Mouse (Mus musculus) natural killer cell, adult 2 months (primary cell): Measurements from ENCODE around the gene Olfr553.
"Not testable (repeated sequence)": the region's sequence is repeated elsewhere in the genome, so short reads cannot be mapped to it uniquely, and the experiment has no call there.

Experiments used
- DNase-seq, 2 experiments: peaks; one replicate each; pipeline ENCODE4 v3.0.0; 2022; ENCODE audit warnings: low spot score in 2 of 2

The Olfr553 gene

DNA sequence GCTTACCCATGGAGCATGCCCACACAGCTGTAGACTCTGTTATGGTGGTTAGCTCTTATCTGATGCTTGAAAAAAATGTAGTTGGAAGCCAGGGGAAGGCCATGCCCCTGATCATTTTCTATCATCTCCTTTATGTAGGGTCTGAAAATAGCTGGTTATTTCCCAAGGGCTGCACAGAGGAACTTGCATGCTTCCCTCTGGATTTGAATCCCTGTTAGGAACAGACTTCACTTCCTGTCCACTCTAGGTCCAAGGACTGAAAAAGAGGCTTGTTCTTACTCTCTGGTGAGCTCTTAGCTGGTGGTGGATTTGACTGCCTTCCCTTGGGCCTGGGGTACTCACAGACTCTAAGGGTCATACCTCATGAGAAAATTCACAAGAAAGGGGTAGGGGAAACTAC, at the start of gene Olfr553:
Gene Olfr553 (minus strand): TSS at position 101 of the 400 bp plus-strand sequence.
- no peak for DNase-seq

DNA sequence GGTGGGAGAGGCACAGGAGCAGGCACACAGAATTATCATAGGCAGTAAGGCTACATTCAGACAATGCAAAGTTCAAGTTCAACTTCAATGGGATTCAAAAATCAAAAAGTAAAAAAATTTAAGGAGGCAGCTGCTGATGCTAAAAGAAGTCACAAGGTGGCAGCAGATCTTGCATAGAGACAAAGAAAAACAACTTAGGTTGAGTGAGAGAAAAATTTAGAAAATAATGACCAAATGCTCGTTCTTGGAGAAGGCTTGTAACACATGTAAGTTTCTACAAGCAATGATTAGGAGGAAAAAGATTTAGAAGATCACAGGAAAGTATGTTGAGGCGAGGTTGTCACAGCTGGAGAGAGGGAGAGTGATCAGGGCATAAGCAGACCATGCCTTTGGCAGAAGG, 47.4 kb upstream of the Olfr553 start:
- no peak for DNase-seq

DNA sequence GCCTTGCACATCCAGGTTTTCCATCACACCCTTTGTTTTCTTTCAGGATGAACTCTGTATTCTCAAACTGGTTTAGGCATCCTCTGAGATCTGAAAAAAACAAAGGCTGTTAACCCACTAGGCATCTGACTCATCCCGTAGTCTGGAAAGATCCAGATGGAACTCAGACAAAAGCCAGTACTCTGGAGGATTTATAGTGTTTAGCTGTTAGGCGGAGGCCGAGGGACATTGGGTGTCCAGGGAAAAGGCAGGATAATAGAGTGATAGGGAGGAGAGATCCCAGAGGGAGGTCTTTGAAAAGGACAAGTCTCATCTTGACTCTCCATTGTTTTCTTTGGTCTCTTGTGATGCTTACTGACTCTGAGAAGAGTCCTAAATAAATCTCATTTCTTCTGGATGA, 46.6 kb upstream of the Olfr553 start, which contains the start of gene Olfr556:
Gene Olfr556 (plus strand): TSS at position 301 of the 400 bp plus-strand sequence.
- no peak for DNase-seq

DNA sequence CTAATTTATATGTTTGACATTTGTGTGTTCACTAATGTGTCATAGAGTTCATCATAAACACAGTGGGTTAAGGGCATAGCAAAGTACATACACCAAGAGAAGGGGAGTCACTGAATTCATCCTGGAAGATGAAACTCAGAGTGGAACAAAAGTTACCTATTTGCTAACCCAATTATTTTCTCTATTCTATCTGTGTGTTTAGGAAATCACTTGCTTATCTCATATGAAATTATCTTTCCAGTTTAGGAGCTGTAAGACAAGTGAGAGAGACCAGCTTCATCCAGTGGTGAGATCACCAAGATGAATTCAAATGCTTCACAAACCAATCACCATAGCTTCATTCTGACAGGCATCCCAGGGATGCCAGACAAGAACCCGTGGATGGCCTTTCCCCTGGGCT, 40.5 kb upstream of the Olfr553 start, which contains the start of gene Olfr555:
Gene Olfr555 (plus strand): TSS at position 301 of the 400 bp plus-strand sequence.
- DNase-seq = no peak

DNA sequence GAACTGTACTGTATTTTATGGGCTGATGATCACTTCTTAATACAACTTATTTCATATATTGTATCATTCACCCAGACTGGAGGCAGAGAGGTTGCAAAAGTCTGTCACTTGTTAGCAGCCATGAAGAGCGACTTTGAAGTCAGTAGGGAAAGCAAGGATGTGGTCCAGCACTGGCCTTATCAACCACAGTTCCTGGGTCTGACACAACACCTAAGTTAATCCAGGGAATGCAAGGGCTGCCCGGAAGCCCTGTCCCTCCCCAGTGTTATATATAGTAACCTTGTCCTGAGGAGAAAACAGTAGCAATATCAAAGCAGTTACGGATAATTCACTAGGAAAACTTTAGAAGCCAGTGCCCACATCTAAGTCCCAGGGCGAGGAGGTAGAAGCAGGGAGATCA, 26.9 kb upstream of the Olfr553 start:
- DNase-seq = not testable (repeated sequence)

DNA sequence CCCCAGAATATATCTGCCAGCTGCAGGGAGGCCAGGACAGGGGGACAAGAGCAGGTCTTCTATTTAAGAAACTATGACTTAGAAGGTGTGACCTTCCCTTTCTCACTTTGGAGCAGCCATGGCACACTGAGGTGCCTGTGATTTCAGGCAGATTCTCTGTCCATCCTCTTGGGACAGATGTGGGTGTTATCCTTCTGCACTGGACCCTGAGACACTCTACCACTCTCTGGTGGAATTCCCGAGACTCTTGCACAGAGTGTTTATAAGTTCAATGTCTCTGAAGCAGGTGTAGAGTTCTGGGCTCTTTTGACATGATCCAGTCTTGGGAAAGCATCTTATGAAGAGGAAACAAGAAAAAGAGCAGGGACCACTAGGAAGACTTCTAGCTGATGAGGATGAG, 20.1 kb upstream of the Olfr553 start, which contains the start of gene Olfr554:
Gene Olfr554 (plus strand): TSS at position 301 of the 400 bp plus-strand sequence.
- no peak for DNase-seq

DNA sequence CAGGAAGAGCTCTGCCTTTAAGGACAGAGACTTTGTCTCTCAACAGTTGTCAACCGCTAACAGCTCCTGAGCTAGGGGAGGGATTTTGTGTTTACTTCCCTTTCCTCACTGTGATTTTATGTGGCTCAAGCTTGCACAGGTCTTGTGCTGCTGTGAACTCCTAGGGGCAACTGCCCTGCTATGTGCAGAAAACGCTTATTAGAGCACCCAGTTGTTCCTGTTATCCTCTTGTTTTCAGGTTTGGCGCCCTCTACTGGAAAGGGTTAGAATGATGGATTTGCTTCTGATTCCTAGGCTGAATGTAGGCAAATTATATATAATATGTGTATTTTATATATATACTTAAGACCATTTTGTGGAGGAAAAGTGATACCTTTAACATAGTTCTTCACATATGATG, 18.6 kb upstream of the Olfr553 start:
- DNase-seq = peak; percentile 21 to 54

DNA sequence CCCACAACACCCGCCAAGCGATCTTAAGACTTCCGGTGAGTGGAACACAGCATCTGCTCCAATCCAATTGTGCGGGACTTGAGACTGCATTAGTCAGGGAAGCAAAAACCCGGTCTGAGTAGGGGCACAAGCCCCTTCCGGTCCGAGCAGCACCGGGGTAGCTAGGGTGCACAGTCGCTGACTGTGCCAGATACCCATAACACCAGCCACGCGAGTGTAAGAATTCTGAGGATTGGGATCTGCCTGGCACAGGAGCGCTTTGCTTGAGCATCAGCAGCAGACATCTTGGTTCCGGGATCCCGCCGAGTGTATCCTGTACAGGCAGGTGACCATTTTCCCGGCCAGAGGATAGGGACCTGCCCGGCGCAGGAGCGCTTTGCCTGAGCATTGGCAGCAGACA, 2.4 kb upstream of the Olfr553 start:
- not testable (repeated sequence) for DNase-seq

DNA sequence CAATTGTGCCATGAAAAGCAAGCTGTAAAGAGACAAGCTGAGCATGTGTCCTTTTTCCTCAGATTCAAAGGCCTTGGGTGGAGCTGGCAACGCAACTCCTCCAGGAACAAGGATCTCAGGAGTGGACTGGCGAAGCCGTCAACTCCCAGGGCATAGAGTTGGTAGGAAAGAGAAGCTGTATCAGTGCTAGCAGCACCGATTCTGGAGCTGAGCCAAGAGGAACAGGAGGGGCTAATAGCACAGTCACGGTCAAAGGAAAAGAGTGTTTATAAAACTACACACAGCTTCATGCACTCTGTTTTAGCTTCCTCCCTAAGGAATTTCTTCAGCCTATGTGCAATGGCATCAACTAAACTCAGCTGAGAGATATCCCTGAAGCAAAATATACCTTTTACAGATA, 1.6 kb upstream of the Olfr553 start:
- DNase-seq = no peak

DNA sequence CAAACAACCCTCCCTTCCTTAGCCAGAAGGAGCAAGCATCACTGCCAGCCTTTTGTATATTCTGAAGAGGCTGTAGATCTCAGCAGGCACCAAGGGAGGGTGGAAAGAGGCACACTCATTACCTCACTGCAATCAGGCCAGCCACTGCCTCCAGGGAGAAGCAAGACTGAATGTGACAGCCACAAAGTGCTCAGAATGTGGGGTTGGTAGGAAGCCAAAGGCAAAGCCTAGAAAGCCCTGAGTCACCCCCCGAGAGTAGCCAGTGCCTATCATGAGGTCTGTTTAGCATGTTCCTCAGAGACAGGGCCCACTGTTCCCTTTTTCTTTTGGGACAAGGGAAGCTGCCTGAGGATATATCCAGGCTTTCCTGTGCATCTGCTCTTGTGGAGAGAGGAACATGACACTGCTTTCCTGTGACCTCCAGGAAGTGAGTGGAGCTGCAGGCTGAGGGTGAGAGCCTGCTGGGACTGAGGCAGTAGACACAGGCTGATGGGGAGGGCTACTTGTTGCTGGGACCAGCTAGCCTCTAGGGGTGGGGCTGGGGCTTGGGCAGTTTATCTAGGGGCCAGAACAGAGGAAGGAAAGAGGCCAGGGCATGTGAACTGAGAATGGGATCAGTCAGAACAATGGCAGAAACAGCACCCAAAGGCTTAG, 20.5 kb downstream of the Olfr553 start, which contains the start of gene Olfr552:
Gene Olfr552 (plus strand): TSS at position 393 of the 654 bp plus-strand sequence.
- no peak for DNase-seq

DNA sequence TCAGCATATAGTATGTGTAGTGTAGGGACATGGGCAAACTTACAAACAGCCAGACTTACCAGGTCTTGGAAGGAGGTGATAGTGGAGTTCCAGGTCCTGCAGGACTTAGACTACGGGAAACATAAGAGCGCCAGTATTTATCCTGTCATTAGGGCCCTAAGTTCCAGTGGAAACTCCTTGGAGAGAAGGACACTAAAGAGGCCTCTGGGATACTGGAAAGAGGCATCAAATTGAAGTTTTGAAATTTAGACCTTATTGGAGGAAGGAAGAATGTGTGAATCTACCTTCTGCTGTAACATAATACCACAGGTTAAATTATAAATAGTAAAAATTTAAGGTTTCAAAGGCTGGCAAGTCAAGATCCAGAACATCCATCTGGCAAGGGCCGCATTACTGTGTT, 26.2 kb downstream of the Olfr553 start, which contains the start of gene Olfr551:
Gene Olfr551 (minus strand): TSS at position 101 of the 400 bp plus-strand sequence.
- DNase-seq = no peak

DNA sequence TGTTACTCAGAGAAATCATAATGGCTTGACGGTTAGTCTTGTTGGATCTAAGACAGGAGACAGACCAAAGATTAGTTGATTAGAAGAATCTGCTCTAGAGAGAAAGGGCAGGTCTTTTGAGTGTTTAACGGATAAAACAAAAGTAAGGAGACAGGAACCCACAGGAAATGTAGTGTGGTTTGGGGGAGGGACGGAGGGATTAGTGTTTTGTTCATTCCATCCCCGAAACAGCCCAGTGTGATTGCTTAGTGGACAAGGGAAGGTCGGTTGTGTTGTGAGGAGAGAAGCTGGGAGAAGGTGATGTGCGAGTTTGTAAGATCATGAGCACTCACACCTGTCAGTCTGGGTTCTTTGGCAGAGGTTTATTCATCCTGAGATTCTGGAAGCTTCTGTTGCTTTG, 42.0 kb downstream of the Olfr553 start:
- no peak for DNase-seq

DNA sequence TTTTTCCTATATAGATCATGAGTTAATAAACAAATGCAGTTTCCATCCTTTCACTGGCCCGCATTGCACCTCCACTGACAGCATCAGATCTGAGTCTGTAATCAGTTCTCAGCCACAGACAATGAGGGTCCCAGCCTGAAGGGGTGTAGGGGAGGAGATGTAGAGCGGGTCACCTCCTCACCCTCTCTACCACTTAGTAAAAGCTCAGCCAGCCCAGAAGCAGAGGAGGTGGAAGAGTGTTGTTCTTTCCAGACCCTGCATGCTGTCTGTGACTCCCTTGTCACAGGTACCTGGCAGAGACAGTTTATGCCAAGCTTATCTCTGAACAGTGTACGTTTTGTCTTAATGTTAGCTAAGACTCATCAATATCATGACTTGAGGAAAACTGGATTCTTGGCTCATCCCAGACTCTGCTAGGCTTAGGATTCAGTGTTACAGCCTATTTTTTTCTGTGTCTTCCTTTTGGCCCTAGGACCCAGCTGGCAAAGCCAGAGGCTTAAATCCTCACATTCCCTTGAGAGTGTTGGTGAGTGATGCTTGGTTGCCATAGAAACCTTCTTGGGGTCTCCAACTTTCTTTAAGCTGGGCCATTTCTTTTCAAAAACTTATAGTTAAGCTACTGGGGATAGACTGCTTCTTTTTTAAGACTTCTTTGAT, 44.7 kb downstream of the Olfr553 start:
- no peak for DNase-seq

DNA sequence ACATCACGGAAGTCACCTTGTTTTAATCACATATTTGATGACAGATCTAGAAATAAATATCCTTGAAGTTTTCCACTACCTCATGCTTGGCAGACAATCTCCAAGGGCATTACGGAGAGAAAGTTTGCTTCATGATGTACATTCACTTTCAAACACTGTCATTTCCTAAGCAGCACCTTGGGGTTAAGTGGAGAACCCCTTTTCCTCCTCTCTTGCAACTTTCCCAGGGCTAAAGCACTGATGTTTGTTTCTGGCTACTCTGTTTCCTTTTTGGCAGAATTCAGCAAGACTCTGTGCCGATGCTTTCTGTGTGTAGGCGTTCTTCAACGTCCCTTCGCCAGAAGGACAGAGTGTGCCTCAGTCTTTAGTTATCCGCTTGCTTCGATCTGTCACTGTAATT, 46.9 kb downstream of the Olfr553 start, which contains the start of gene Olfr550:
Gene Olfr550 (plus strand): TSS at position 301 of the 400 bp plus-strand sequence.
- no peak for DNase-seq

DNA sequence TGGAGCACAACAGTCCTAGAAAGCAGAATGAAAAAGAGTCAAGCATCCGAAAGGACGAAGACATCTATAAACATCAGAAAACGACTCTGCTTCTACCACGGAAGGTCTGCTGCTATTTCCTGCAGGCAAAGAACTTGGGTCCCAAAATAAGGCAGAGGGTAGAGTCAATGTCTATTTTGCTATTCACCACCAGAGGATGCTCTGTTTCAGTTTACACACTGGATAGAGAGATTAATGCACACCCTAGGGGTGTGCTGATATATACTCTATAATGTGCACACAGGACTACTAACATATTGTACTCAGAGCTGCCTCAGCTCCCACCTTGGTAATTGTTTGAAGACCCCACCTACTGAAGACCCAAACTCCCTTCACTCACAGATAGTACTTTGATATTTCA, 51.8 kb downstream of the Olfr553 start:
- DNase-seq = no peak

DNA sequence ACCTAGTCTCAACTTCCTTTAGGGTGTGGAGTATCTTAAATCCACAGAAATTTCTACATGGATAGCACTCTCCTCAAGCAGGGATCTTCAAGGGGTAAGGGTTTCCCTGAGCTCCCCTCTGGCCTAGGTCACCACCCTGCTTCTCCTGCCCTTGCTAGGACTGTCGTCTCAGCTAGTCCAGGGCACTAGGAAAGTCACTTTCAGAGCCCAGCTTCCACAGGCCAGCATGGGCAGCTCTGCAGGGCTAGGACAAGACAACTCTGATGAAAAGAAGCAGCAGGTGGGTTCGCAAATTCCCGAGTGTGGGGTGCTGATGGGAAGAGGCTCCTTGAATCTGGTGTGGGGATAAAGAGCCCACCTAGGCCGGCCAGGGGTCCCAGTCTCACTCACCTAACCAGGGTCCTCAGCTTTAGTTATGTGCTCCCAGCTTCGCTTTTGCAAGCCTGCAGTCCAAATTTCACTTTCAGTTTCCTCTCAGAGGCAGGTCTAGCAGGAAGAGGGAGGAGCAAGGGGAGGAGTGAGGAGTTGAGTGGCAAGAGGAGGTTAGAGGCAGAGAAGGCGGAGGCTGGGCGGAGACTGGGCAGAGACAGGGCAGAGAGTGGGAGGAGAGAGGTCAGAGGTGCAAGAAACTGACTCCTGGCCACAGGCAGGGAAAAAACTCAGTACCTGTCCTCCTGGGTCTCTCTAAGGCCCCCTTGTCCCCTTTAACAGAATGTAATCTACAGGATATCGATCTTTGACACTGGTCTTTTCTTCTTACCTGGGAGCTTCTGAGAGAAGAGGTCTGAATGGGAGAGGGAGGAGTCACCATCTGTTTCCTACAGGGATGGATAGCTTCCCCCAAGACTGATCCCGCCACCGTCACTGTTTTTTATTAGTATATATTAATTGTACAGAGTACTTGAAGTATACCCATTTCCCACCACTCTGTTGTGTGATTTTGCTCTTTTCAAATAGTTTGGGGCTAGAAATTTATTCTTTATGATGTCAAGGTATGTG, 52.7 kb downstream of the Olfr553 start, which contains the start of gene Trim21:
Gene Trim21 (minus strand): TSS at position 488 of the 999 bp plus-strand sequence.
- peak; percentile 82 to 85 for DNase-seq
